Mouse (Mus musculus) CD8-positive naive resting alpha-beta T cell, adult 2 months (primary cell): ENCODE measurements around the gene Csrp2.
A peak's percentile ranks its signal among the peaks of the same experiment; 100 is the strongest.

Experiments used
- DNase-seq, 2 experiments: peaks; one replicate each; pipeline ENCODE4 v3.0.0; 2022; ENCODE audit warnings: low read depth in 2 of 2, low spot score in 2 of 2

Csrp2 gene

GRCm38 (mm10) chr10:110919531-110920343, at the start of gene Csrp2:
Gene Csrp2, plus strand, starts transcription at chr10:110919789.
- peak; percentile 19 to 36 for DNase-seq

DNA sequence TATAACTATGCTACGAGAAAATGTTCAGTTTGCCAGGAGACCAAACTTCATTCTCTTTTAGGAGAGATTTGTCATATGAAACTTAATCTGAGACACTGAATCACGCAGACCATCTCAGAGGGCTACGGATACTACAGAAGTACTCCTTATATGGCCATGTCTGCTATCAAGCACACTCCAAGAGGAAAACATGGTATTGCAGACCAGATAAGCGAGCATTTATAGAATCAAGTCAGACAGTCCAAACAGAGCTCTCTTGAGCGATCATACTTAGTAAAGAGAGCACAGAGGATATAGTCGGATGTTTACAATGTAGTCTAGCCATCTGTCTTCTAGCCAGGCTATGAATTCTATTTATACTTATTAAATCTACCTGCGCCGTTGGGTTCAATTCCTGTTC, 44.7 kb upstream of the Csrp2 start:
- DNase-seq, result no peak

- no peak for DNase-seq
Measured at GRCm38 (mm10) chr10:110876956-110877355, 42.6 kb upstream of the Csrp2 start.

- DNase-seq, result no peak
Measured at GRCm38 (mm10) chr10:110877851-110878250, 41.7 kb upstream of the Csrp2 start.

DNA sequence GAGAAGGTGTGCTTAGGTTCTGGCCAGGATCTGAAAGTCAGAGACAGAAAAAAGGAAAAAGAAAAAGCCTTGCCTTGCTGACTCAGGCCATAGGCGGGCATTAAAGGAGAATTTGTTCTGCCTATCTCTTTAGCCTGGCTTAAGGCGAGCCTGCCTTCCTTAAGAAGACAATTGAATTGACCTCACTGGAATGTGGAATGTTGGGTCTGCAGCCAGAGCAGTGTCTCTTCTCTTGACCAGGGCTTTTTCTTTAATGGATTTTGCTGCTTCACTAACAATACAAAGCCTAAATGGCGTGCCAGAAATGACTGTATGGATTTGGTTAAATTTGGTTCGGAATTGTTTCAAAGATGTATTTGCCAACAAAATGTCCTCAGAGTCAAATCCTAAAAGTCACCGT, 40.9 kb upstream of the Csrp2 start:
- DNase-seq, result no peak

DNA sequence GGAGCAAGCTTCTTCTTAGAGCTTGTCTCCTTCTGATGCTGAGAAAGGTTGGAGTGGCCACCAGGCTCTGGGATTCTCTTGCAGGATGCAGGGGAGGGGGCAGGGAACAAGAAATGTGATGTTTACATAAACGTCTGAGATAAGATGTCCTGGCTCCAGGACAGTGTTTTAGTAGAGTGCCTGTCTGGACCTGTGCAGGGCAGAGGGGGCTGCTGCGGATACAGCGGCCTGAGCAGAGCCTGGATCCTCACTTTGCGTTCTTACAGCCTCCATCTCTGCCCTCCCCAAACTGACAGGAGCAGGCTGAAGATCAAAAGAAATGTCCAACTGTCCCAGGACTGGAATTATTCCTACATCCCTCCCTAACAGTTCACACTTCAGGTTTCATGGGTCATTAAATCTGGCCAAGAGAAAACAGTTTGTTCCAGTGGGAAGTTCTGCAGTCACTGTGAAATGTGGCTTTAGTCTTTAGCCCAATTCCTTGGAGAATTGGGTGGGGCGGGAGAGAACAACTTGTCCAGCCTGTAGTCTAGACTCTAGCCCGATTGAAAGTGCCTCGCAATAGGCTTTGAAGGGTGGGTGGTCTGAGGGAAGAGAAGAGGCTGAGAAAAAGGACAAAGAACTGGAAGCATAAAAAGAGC, 40.0 kb upstream of the Csrp2 start:
- no peak for DNase-seq

GRCm38 (mm10) chr10:110881346-110881745, 38.2 kb upstream of the Csrp2 start:
- no peak for DNase-seq

DNA sequence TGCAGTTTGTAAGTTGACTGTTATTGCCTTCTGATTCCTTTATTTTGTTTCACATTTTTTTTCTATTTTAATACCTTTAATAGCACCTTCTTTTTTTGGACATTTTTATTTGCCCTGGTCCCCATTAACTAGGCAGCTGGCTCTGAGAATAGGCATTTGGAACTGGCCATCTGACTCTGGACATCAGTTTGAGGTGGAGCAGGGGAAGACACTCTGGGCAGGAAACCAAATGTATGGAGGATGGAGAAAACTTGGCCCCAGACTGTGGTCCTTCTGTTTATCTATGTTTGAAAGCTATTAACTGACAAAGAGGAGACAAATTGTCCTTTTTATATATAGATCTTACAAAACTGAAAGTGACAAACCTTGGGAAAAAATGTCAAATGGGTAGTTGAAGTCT, 36.9 kb upstream of the Csrp2 start:
- no peak for DNase-seq

DNA sequence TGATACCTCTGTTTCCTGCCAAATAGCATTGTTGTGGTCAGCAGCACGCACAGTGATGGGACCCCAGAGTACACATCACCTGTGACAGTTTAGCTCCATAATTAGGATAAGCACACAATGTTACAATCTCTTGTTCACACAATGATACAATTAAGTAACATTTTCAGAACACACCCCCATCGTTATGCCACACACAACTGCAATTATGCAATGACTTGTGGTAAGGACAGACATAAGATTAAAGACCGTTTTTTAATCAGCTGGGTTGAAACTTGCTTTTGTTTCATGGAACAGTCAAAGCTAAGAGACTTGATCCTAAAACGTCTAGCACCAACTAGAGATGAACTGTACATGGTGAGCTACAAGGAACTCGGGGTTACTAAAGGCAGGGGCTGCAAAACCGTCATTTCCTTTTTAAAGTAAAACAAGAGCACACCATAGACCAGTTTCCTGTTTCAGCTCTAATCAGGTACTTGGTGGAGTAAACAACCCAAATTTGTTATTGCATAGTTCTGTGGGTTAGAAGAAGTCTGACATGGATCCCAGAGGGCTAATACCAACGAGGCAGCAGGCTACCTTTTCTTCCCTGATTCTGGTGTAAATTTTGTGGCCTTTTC, 28.8 kb upstream of the Csrp2 start:
- peak in 1 of 2 experiments; percentile 10 for DNase-seq

- no peak for DNase-seq
Measured at GRCm38 (mm10) chr10:110899744-110900501, 19.7 kb upstream of the Csrp2 start.

DNA sequence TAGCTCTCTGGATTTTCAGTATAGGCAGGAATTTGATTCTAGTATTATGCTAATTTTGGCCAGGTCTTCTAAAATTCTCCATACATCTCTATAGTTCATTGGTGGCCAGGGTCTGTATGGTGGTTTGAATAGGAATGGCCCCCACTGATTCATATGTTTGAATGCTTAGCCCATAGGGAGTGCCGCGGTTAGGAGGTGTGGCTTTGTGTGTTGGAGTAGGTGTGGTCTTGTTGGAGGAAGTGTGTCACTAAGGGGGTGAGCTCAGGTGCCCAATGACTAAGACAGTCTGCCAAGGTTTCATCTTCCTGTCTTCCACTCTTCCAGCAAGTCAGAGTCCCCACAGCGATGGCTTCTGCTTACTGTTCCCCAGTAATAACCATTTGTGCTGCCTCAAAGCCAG, 15.7 kb upstream of the Csrp2 start:
- no peak for DNase-seq

GRCm38 (mm10) chr10:110916666-110917344, 2.8 kb upstream of the Csrp2 start:
- no peak for DNase-seq

- no peak for DNase-seq
Measured at GRCm38 (mm10) chr10:110917521-110917920, 2.1 kb upstream of the Csrp2 start.

GRCm38 (mm10) chr10:110918414-110919391, 886 bp upstream of the Csrp2 start:
- peak in 1 of 2 experiments; percentile 3 for DNase-seq

- DNase-seq, result no peak
Measured at GRCm38 (mm10) chr10:110920368-110920950, 870 bp downstream of the Csrp2 start.

DNA sequence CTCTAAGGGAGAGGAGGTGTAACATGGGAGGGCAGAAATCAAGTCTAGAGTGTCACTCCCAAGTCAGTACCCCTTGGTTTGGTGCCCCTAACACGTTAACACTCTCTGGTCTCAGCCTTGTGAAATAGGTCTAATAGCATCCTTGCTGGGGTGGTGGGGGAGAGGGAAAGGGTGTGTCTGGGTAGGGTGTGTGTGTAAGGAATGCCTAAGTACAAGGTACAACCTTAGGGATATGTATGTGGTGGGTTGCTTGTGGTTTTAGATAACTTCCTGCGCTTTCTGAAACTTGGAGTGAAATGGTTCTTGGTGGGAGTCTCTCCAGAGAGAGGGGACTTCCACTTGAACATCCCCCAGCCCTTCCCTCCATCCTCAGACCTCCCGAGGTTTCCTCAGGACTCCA, 2.3 kb downstream of the Csrp2 start:
- no peak for DNase-seq

DNA sequence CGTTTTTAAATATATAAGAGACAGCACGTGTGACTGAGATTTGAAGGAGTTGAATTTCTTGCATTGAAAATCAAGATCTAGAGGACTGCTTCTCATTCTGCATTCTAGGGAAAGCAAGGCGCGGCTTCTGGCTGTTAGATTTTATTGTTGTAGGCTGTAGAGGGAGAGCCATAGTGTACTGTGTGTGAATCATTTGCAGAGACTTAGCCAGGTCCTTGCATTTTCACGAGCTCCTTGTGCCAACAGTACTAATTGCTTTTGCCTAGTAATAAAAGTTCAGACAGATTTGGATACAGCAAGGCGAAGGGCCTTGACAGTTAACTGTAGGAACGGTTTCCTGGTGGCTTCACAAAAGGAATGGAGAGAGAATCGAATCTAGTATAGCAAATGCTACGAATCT, 3.0 kb downstream of the Csrp2 start:
- no peak for DNase-seq

DNA sequence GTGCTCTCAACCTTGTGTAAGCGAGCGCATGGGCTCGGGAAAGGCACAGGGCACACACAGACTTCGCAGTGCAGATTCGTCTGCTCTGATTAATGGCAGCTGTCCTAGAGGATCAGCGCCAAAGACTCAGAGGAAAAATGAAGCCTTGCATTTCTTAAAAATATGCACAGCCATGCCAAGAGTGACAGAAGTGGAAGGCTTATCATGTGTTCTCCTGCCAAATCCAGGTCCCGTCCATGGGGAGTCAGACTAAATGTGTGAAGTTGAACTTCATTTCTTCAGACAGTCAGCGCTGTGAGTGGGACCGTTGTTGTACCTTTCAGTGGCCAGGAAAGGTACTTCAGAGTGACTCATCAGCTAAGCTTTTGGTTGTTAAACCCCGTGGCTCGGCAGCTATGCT, 7.9 kb downstream of the Csrp2 start:
- no peak for DNase-seq

GRCm38 (mm10) chr10:110929756-110930155, 10.2 kb downstream of the Csrp2 start:
- no peak for DNase-seq
